Mouse (Mus musculus) adrenal gland, postnatal 25 days (tissue): Measurements from ENCODE around the gene Lyve1. TPM values are rescaled to one million over a fixed set of nuclear protein-coding genes. Genes with fewer than 3 reads are reported as not detected.

Experiments used
- DNase-seq: peaks from one replicate; pipeline ENCODE4 v3.0.0; 2021; ENCODE audit warnings: mixed read lengths
- total RNA-seq: library from RNA; stranded (reverse); gene quantifications from 2 replicates; pipeline ENCODE4 v1.2.3, GENCODE M21; 2021

Lyve1 gene
- total RNA-seq, 1 experiment from 2014 or later: 3.8 TPM

GRCm38 (mm10) chr7:110853611-110854010 lies 9.4 kb downstream of the Lyve1 start:
- DNase-seq: no peak

GRCm38 (mm10) chr7:110851541-110852203 lies 11.4 kb downstream of the Lyve1 start:
- DNase-seq: no peak

GRCm38 (mm10) chr7:110848371-110848770 lies 14.7 kb downstream of the Lyve1 start:
- no peak for DNase-seq

GRCm38 (mm10) chr7:110847321-110847720 lies 15.7 kb downstream of the Lyve1 start:
- DNase-seq: no peak

GRCm38 (mm10) chr7:110843916-110844874 lies 18.8 kb downstream of the Lyve1 start, which contains the start of gene Rnf141:
Rnf141 (minus strand) TSS chr7:110844457.
- peak; percentile 93 for DNase-seq

GRCm38 (mm10) chr7:110840332-110840731 lies 22.7 kb downstream of the Lyve1 start:
- DNase-seq: no peak

- DNase-seq: no peak
Observed at GRCm38 (mm10) chr7:110834522-110834921, 28.5 kb downstream of the Lyve1 start.

GRCm38 (mm10) chr7:110834018-110834417 lies 29.0 kb downstream of the Lyve1 start:
- DNase-seq: no peak

GRCm38 (mm10) chr7:110833024-110833423 lies 30.0 kb downstream of the Lyve1 start:
- DNase-seq: no peak

- no peak for DNase-seq
Observed at GRCm38 (mm10) chr7:110823995-110824953, 38.8 kb downstream of the Lyve1 start.

- no peak for DNase-seq
Observed at GRCm38 (mm10) chr7:110823593-110823992, 39.4 kb downstream of the Lyve1 start.

- DNase-seq: no peak
Observed at GRCm38 (mm10) chr7:110823076-110823475, 40.0 kb downstream of the Lyve1 start.

- no peak for DNase-seq
Observed at GRCm38 (mm10) chr7:110822055-110822454, 41.0 kb downstream of the Lyve1 start.

GRCm38 (mm10) chr7:110821653-110822052 lies 41.4 kb downstream of the Lyve1 start:
- DNase-seq: peak; percentile 80

- no peak for DNase-seq
Observed at GRCm38 (mm10) chr7:110821068-110821467, 42.0 kb downstream of the Lyve1 start.

- DNase-seq: no peak
Observed at GRCm38 (mm10) chr7:110818787-110819350, 44.2 kb downstream of the Lyve1 start.

GRCm38 (mm10) chr7:110818206-110818605 lies 44.8 kb downstream of the Lyve1 start:
- DNase-seq: no peak

GRCm38 (mm10) chr7:110816037-110816436 lies 47.0 kb downstream of the Lyve1 start:
- no peak for DNase-seq

GRCm38 (mm10) chr7:110813983-110814382 lies 49.1 kb downstream of the Lyve1 start:
- DNase-seq: no peak

GRCm38 (mm10) chr7:110811529-110811928 lies 51.5 kb downstream of the Lyve1 start:
- DNase-seq: no peak

GRCm38 (mm10) chr7:110810995-110811394 lies 52.0 kb downstream of the Lyve1 start:
- DNase-seq: no peak
